Mouse (Mus musculus) embryonic fibroblast, embryonic 13.5 days (primary cell): Measurements from ENCODE around the gene Jmjd6.

Experiments
- CTCF ChIP-seq: IDR thresholded peaks from 2 replicates; pipeline ENCODE4 v1.5.1; 2011; ENCODE audit warnings: mild to moderate bottlenecking, control low read depth, low read length, moderate library complexity, borderline replicate concordance; ENCODE audit not compliant: insufficient read depth
- POLR2A ChIP-seq: IDR thresholded peaks from 2 replicates; pipeline ENCODE4 v1.6.1; 2011; ENCODE audit warnings: low read depth, mild to moderate bottlenecking, control low read depth, low read length, moderate library complexity

DNA sequence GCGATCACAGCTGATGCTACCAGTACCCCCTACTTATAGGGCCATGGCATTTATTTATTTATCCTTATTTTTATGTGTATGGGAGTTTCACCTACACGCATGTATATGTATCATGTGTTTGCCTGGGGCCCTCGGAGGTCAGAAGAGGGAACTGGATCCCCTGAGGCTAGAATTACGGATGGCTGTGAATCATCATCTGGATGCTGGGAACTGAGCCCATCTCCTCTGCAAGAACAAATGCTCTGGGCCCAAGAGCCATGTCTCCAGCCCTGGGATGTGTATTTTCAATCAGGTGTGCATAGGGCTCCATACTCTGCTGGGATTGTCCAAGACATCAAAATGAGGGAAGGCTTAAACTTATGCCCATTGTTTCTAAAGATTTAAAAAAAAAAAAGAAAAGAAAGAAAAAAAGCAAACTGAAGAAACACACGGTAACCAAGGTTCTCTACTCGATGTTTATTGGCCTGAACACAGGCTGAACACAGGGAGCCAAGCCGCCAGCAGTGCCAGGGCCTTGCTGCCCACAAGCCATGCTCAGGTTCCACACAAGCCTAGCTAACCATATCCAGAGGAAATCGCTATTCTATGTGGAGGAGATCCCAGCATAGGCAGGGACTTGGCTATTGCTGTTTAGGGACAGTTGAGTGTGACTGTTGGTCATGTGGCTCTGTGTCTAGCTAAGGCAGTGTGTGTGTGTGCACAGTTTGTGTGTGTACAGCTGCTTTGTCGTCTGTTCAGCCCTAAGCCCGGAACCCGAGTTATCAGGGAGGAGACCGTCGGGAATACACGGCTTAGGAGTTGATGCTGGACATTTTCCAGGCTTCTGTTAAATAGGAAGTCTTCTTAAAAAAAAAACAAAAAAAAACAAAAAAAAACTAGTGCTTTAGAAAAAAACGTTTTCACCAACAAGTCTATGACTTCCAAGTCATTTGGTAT is 36.8 kb downstream of the Jmjd6 start:
- TF ChIP-seq CTCF (no peak), POLR2A (no peak)
